Mouse (Mus musculus) MEL (cell line): Measurements from ENCODE around the gene Naa80. TPM values are rescaled to one million over a fixed set of nuclear protein-coding genes. Genes with fewer than 3 reads are reported as not detected.

Experiments
- DNase-seq: peaks from one replicate; pipeline ENCODE4 v3.0.0; 2011; ENCODE audit warnings: low read depth, low spot score
- H3K27ac ChIP-seq: 2 replicates; pipeline ENCODE4 v1.5.1; 2012; ENCODE audit warnings: low read depth, mild to moderate bottlenecking, control low read depth, low read length, moderate library complexity; ENCODE audit not compliant: control insufficient read depth
- H3K27me3 ChIP-seq, 2 experiments: fragments of 150-350 bp in 1 of 2; sonication (generic) in 1 of 2; 2 replicates each; pipeline ENCODE4 v1.6.1; 2012; ENCODE audit warnings: low read length in 2 of 2, mild to moderate bottlenecking in 2 of 2, improper control_type of control experiment in 1 of 2, moderate library complexity in 1 of 2; ENCODE audit not compliant: insufficient read depth in 2 of 2, control insufficient read depth in 1 of 2
- H3K36me3 ChIP-seq, 2 experiments: 2 replicates each; pipeline ENCODE4 v1.6.1; 2012 to 2014; ENCODE audit warnings: low read length in 2 of 2, improper control_type of control experiment in 1 of 2, inconsistent platforms in 1 of 2, mild to moderate bottlenecking in 1 of 2; ENCODE audit not compliant: insufficient read depth in 2 of 2, control insufficient read depth in 1 of 2
- H3K4me1 ChIP-seq, 2 experiments: fragments of 150-350 bp in 1 of 2; sonication (generic) in 1 of 2; 2 replicates each; pipeline ENCODE4 v1.6.1; 2012; ENCODE audit warnings: low read length in 2 of 2, improper control_type of control experiment in 1 of 2, mild to moderate bottlenecking in 1 of 2; ENCODE audit not compliant: insufficient read depth in 2 of 2, control insufficient read depth in 1 of 2
- H3K4me3 ChIP-seq, 2 experiments: fragments of 150-350 bp in 1 of 2; sonication (generic) in 1 of 2; 2 replicates each; pipeline ENCODE4 v1.5.1; 2012; ENCODE audit warnings: low read depth in 2 of 2, low read length in 2 of 2, mild to moderate bottlenecking in 2 of 2, moderate library complexity in 2 of 2, control low read depth in 1 of 2, improper control_type of control experiment in 1 of 2; ENCODE audit not compliant: control insufficient read depth in 1 of 2, insufficient read depth in 1 of 2
- H3K79me2 ChIP-seq: 2 replicates; pipeline ENCODE4 v1.6.1; 2012; ENCODE audit warnings: mild to moderate bottlenecking, low read length, moderate library complexity; ENCODE audit not compliant: control insufficient read depth, poor library complexity, insufficient read depth
- H3K9ac ChIP-seq: 2 replicates; pipeline ENCODE4 v1.6.1; 2012; ENCODE audit warnings: low read depth, mild to moderate bottlenecking, control low read depth, low read length, moderate library complexity; ENCODE audit not compliant: control insufficient read depth, poor library complexity, severe bottlenecking
- H3K9me3 ChIP-seq: fragments of 150-350 bp; sonication (generic); replicated peaks from 2 replicates; pipeline ENCODE4 v1.6.1; 2012; ENCODE audit warnings: mild to moderate bottlenecking, low read length, improper control_type of control experiment, moderate library complexity; ENCODE audit not compliant: insufficient read depth
- CHD1 ChIP-seq: IDR thresholded peaks from 2 replicates; pipeline ENCODE4 v1.6.1; 2012; ENCODE audit warnings: low read depth, mild to moderate bottlenecking, inconsistent platforms, low read length, improper control_type of control experiment
- CHD2 ChIP-seq: IDR thresholded peaks from 2 replicates; pipeline ENCODE4 v1.6.1; 2011; ENCODE audit warnings: low read length, improper control_type of control experiment
- CTCF ChIP-seq, 3 experiments: IDR thresholded peaks in 2 of 3; conservative IDR thresholded peaks in 1 of 3; 2 replicates each; pipeline ENCODE4 v1.5.1; 2011 to 2012; ENCODE audit warnings: low read length in 3 of 3, low read depth in 2 of 3, mild to moderate bottlenecking in 2 of 3, improper control_type of control experiment in 1 of 3, inconsistent platforms in 1 of 3, mixed read lengths in 1 of 3, moderate library complexity in 1 of 3; ENCODE audit not compliant: control insufficient read depth in 1 of 3, insufficient read depth in 1 of 3, poor library complexity in 1 of 3, severe bottlenecking in 1 of 3
- E2F4 ChIP-seq: IDR thresholded peaks from 2 replicates; pipeline ENCODE4 v1.6.1; 2011; ENCODE audit warnings: low read depth, low read length, improper control_type of control experiment, borderline replicate concordance
- ELF1 ChIP-seq: IDR thresholded peaks from 2 replicates; pipeline ENCODE4 v1.6.1; 2014; ENCODE audit warnings: low read depth, mild to moderate bottlenecking, inconsistent platforms, low read length, improper control_type of control experiment, moderate library complexity
- GABPA ChIP-seq: IDR thresholded peaks from 2 replicates; pipeline ENCODE4 v1.6.1; 2012; ENCODE audit warnings: low read depth, mild to moderate bottlenecking, inconsistent platforms, low read length, improper control_type of control experiment, moderate library complexity
- HCFC1 ChIP-seq: IDR thresholded peaks from 2 replicates; pipeline ENCODE4 v1.6.1; 2012; ENCODE audit warnings: low read depth, mild to moderate bottlenecking, inconsistent platforms, low read length, improper control_type of control experiment, moderate library complexity
- JUND ChIP-seq: IDR thresholded peaks from 2 replicates; pipeline ENCODE4 v1.6.1; 2011; ENCODE audit warnings: low read depth, mild to moderate bottlenecking, improper control_type of control experiment, low read length
- MAX ChIP-seq: IDR thresholded peaks from 2 replicates; pipeline ENCODE4 v1.6.1; 2011; ENCODE audit warnings: low read length, improper control_type of control experiment
- MEF2A ChIP-seq: IDR thresholded peaks from 2 replicates; pipeline ENCODE4 v1.6.1; 2014; ENCODE audit warnings: low read depth, mild to moderate bottlenecking, inconsistent platforms, low read length, improper control_type of control experiment; ENCODE audit not compliant: poor library complexity, insufficient replicate concordance, severe bottlenecking; ENCODE audit errors: extremely low read depth
- MYB ChIP-seq: IDR thresholded peaks from 2 replicates; pipeline ENCODE4 v1.6.1; 2011; ENCODE audit warnings: mild to moderate bottlenecking, low read depth, low read length, improper control_type of control experiment
- NRF1 ChIP-seq: IDR thresholded peaks from 2 replicates; pipeline ENCODE4 v1.6.1; 2014; ENCODE audit warnings: low read depth, mild to moderate bottlenecking, inconsistent platforms, low read length, improper control_type of control experiment, moderate library complexity; ENCODE audit not compliant: poor library complexity, insufficient read depth, severe bottlenecking
- POLR2A ChIP-seq, 2 experiments: IDR thresholded peaks; 2 replicates each; pipeline ENCODE4 v1.6.1; 2011 to 2012; ENCODE audit warnings: low read length in 2 of 2, mild to moderate bottlenecking in 2 of 2, control low read depth in 1 of 2, improper control_type of control experiment in 1 of 2, low read depth in 1 of 2, moderate library complexity in 1 of 2; ENCODE audit not compliant: control insufficient read depth in 1 of 2, insufficient read depth in 1 of 2, poor library complexity in 1 of 2
- POLR2AphosphoS2 ChIP-seq: IDR thresholded peaks from 2 replicates; pipeline ENCODE4 v1.6.1; 2011; ENCODE audit warnings: low read length, improper control_type of control experiment
- RAD21 ChIP-seq: IDR thresholded peaks from 2 replicates; pipeline ENCODE4 v1.6.1; 2011; ENCODE audit warnings: mild to moderate bottlenecking, low read depth, low read length, improper control_type of control experiment
- SIN3A ChIP-seq: IDR thresholded peaks from 2 replicates; pipeline ENCODE4 v1.6.1; 2012; ENCODE audit warnings: low read length, improper control_type of control experiment, inconsistent platforms
- SMC3 ChIP-seq: IDR thresholded peaks from 2 replicates; pipeline ENCODE4 v1.6.1; 2011; ENCODE audit warnings: low read depth, low read length, improper control_type of control experiment
- TAL1 ChIP-seq: IDR thresholded peaks from 2 replicates; pipeline ENCODE4 v1.6.1; 2012; ENCODE audit warnings: mild to moderate bottlenecking, inconsistent platforms, low read length, moderate library complexity, mixed read lengths
- TBP ChIP-seq: IDR thresholded peaks from 2 replicates; pipeline ENCODE4 v1.8.0; 2011; ENCODE audit warnings: low read depth, low read length, improper control_type of control experiment
- UBTF ChIP-seq: IDR thresholded peaks from 2 replicates; pipeline ENCODE4 v1.6.1; 2012; ENCODE audit warnings: low read depth, mild to moderate bottlenecking, inconsistent platforms, low read length, improper control_type of control experiment, moderate library complexity, borderline replicate concordance; ENCODE audit not compliant: insufficient read depth
- ZC3H11A ChIP-seq: IDR thresholded peaks from 2 replicates; pipeline ENCODE4 v1.6.1; 2012; ENCODE audit warnings: low read depth, mild to moderate bottlenecking, inconsistent platforms, low read length, improper control_type of control experiment
- ZKSCAN1 ChIP-seq: IDR thresholded peaks from 2 replicates; pipeline ENCODE4 v1.6.1; 2012; ENCODE audit warnings: low read depth, mild to moderate bottlenecking, inconsistent platforms, low read length, improper control_type of control experiment, moderate library complexity
- ZMIZ1 ChIP-seq: IDR thresholded peaks from 2 replicates; pipeline ENCODE4 v1.6.1; 2012; ENCODE audit warnings: low read depth, mild to moderate bottlenecking, inconsistent platforms, low read length, improper control_type of control experiment, moderate library complexity
- ZNF384 ChIP-seq: IDR thresholded peaks from 2 replicates; pipeline ENCODE4 v1.6.1; 2012; ENCODE audit warnings: low read depth, mild to moderate bottlenecking, inconsistent platforms, low read length, improper control_type of control experiment
- polyA plus RNA-seq, 2 experiments: library from polyadenylated mRNA; stranded (reverse) in 1 of 2; unstranded in 1 of 2; fragments of >175 nt in 1 of 2; fragments of >200 nt in 1 of 2; gene quantifications; 2 replicates each; pipeline versions ENCODE4 v1.2.1 to v1.2.4; 2012; ENCODE audit warnings: low replicate concordance in 2 of 2, low read depth in 1 of 2; ENCODE audit not compliant: insufficient read length in 2 of 2, insufficient read depth in 1 of 2, missing spikeins in 1 of 2
- total RNA-seq: library from RNA; depleted of rRNA; stranded (reverse); fragments of 300-350 nt; gene quantifications from 2 replicates; pipeline ENCODE4 v1.2.3, GENCODE M21; 2012

The Naa80 gene
- total and polyA plus RNA-seq, 3 experiments: 14.3 to 74.0 TPM; not detected in 1

- H3K79me2 ChIP-seq: peaks cover 4% of the 10 kb centered on the region; the same call in 1 of the 2 replicates
- H3K27me3 ChIP-seq: no peaks in the 10 kb centered on the region
- H3K9me3 ChIP-seq: no peaks in the 10 kb centered on the region
- H3K9ac ChIP-seq: no peak overlapping the region
- TF ChIP-seq RAD21 (peak; percentile 42), CHD1 (no peak), GABPA (no peak), ZMIZ1 (no peak), HCFC1 (0 out of 2 replicates have a peak, but pooled peaks have one; percentile 21), MYB (no peak), UBTF (no peak), MEF2A (no peak), SMC3 (peak; percentile 56), CHD2 (no peak), ZC3H11A (0 out of 2 replicates have a peak, but pooled peaks have one; percentile 5), TAL1 (no peak), POLR2AphosphoS2 (no peak), MAX (no peak), TBP (no peak), SIN3A (peak; percentile 28; the same call in 1 of the 2 replicates), NRF1 (no peak), CTCF (IDR thresholded peaks at IDR 0.05 in 2 of 3, conservative IDR thresholded peaks at IDR 0.05 in 1 of 3; ENCODE audit: control insufficient read depth in 1 of 3, insufficient read depth in 1 of 3, low read depth in 2 of 3, low read length in 3 of 3, poor library complexity in 1 of 3, severe bottlenecking in 1 of 3) (peak; percentile 85 to 97 (median 93)), E2F4 (no peak), ELF1 (no peak), ZKSCAN1 (no peak), POLR2A (IDR thresholded peaks at IDR 0.05; ENCODE audit: control insufficient read depth in 1 of 2, insufficient read depth in 1 of 2, low read depth in 1 of 2, low read length in 2 of 2, poor library complexity in 1 of 2) (no peak), ZNF384 (no peak), JUND (no peak)
- no peak overlapping the region for H3K4me3 ChIP-seq
- no peak overlapping the region for H3K27ac ChIP-seq
- H3K36me3 ChIP-seq: peaks cover 0 to 2% of the 10 kb centered on the region in 2 experiments; a peak in 1 of 4 replicates
- peaks cover 0 to 8% of the 10 kb centered on the region in 2 experiments; a peak in 1 of 4 replicates for H3K4me1 ChIP-seq
- peak; percentile 80 for DNase-seq
Measured at GRCm38 (mm10) chr9:107545602-107546001, 33.1 kb upstream of the Naa80 start.
